Mouse (Mus musculus): ENCODE data around the gene Hephl1. TPM values are rescaled to one million over a fixed set of nuclear protein-coding genes. Genes with fewer than 3 reads are reported as not detected.

Hephl1 gene
- polyA plus RNA-seq, 1 experiment from 2014 or later = not detected

DNA sequence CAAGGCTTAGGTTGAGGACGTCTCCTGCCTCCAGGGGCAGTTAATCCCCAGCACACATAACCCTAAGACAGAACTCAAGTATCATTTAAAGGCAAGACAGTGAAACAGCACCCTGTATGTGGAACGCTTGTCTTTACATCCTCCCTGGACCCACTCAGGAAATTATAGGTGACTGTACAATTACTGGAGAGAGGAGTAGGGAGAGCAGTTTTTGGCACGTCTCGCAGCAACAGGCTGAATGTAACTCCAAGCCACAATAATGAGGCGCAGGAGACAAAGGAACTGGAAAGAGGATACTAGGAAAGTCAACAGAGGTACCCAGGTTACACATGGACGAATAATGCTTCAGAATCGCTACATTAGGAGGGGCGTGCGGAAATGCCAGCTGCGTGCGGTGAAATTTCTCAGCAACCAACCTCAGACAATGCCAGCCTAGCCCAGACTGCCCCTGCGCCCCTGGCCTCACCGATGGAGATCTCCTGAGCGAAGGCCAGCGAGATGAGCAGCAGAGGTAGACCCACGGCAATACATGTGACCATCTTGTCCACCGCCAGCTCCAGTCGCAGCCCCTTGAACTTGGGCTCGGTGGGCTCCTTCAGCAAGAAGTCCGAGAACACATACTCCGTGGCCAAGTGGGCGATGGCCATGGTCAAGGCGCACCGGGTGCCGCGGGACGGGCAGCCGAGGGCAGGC, 67.4 kb downstream of the Hephl1 start:
- Histone ChIP-seq H3K9me3 (replicated peaks) (no peaks in the 10 kb centered on the region), H3K27me3 (ENCODE audit: low read depth, poor library complexity, severe bottlenecking) (no peaks in the 10 kb centered on the region), H3K36me3 (peaks cover 24% of the 10 kb centered on the region), H3K4me1 (peaks cover 31% of the 10 kb centered on the region), H3K4me3 (peak overlapping the region; percentile 76), H3K27ac (replicated peaks) (peak overlapping the region; percentile 93)
- DNase-seq (ENCODE audit: low spot score) = peak; percentile 61
- 2% methylated on average over 28 of the region's 28 CpGs for WGBS

DNA sequence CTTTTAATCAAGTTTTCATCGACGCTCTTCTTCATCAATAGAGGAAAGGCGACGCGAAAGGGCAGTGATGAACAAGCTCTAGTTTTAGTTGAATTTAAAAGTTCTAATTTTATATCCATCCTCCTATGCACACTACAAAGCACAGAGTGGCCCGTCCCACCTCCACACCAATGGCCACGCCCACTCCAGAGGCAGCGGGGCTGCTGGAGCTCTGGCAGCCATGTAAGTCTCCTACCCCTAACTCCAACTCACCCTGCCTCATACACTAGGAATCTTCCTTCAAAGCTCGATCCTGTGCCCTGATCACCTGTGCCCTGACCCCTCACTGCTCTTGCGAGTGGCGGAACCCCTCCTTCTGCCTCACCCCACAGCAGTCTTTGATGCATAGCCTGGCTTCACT, 70.4 kb downstream of the Hephl1 start:
- H3K36me3 ChIP-seq = peaks cover 34% of the 10 kb centered on the region
- no peak for DNase-seq (ENCODE audit: low spot score)
- WGBS = 90% methylated on average over 11 of the region's 11 CpGs
- H3K4me1 ChIP-seq = peaks cover 45% of the 10 kb centered on the region
- H3K27me3 ChIP-seq (ENCODE audit: low read depth, poor library complexity, severe bottlenecking) = no peaks in the 10 kb centered on the region
- no peaks in the 10 kb centered on the region; the same call in 1 of the 2 replicates for H3K9me3 ChIP-seq (replicated peaks)
- no peak overlapping the region for H3K27ac ChIP-seq (replicated peaks)
- H3K4me3 ChIP-seq = no peak overlapping the region

DNA sequence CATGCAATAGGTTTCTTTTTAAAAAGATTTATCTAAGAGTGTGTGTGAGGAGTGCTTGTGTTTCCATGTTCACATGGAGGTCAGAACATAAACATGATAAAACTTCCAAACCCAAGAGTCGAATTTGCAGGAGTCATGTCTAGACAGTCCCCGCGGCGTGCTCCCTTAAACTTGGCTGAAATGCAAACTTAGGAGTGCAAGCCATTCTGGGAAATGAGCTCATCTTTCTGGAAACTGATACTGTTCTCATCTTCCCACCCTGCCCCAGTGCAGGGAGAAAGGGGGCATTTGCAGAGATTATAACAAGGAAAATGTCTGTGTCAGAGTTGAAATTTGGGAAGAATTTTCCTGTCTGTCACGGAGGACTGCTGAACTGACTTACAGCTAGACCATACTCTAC, 72.1 kb downstream of the Hephl1 start:
- H3K4me1 ChIP-seq = peaks cover 39% of the 10 kb centered on the region
- H3K9me3 ChIP-seq (replicated peaks) = no peaks in the 10 kb centered on the region; the same call in 1 of the 2 replicates
- H3K4me3 ChIP-seq = no peak overlapping the region
- H3K36me3 ChIP-seq = peaks cover 34% of the 10 kb centered on the region
- no peaks in the 10 kb centered on the region for H3K27me3 ChIP-seq (ENCODE audit: low read depth, poor library complexity, severe bottlenecking)
- no peak for DNase-seq (ENCODE audit: low spot score)
- 94% methylated on average over 5 of the region's 5 CpGs for WGBS
- H3K27ac ChIP-seq (replicated peaks) = no peak overlapping the region

DNA sequence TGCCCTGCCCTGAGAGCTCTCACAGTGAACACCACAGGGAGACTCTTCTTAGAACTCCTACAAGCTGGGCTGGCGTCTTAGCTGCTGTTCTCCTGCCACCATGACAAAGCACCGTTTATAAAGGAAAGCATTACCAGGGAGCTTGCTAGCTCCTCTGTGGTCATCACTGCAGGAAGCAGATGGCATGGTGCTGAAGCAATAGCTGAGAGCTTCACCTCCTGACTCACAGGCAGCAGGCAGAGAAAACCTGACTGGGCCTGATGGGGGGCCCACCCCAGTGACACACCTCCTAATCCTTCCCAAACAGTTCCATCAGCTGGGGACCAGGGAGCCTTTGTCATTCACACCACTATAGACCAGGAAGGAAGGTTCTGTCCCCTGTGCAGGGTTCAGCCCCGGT, 74.2 kb downstream of the Hephl1 start:
- Histone ChIP-seq H3K9me3 (replicated peaks) (no peaks in the 10 kb centered on the region; the same call in 1 of the 2 replicates), H3K4me3 (no peak overlapping the region), H3K36me3 (peaks cover 35% of the 10 kb centered on the region), H3K27me3 (ENCODE audit: low read depth, poor library complexity, severe bottlenecking) (no peaks in the 10 kb centered on the region), H3K4me1 (peaks cover 22% of the 10 kb centered on the region), H3K27ac (replicated peaks) (peak overlapping the region; percentile 35; the same call in 1 of the 2 replicates)
- DNase-seq (ENCODE audit: low spot score) = no peak
- 73% methylated on average over 3 of the region's 3 CpGs for WGBS

DNA sequence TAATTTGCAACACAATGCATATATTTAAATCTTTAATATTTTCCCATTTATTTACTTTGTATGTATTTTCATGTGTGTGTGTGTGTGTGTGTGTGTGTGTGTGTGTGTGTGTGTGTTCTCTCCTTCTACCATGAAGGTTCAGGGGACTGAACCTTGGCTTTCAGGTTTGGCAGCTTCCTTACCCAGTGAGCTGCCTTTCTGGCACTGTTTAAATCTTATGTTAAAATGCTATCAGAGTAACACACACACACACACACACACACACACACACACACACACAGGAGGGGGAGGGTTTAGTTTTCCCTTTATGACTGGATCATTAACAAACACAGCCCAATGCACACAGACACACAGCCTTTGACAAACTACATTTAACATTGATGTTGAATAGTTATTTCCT, 74.7 kb downstream of the Hephl1 start:
- no peak overlapping the region for H3K4me3 ChIP-seq
- no peaks in the 10 kb centered on the region; the same call in 1 of the 2 replicates for H3K9me3 ChIP-seq (replicated peaks)
- H3K4me1 ChIP-seq = peaks cover 22% of the 10 kb centered on the region
- no peak for DNase-seq (ENCODE audit: low spot score)
- H3K27me3 ChIP-seq (ENCODE audit: low read depth, poor library complexity, severe bottlenecking) = no peaks in the 10 kb centered on the region
- H3K36me3 ChIP-seq = peaks cover 38% of the 10 kb centered on the region
- peak overlapping the region; percentile 74; the same call in 1 of the 2 replicates for H3K27ac ChIP-seq (replicated peaks)

DNA sequence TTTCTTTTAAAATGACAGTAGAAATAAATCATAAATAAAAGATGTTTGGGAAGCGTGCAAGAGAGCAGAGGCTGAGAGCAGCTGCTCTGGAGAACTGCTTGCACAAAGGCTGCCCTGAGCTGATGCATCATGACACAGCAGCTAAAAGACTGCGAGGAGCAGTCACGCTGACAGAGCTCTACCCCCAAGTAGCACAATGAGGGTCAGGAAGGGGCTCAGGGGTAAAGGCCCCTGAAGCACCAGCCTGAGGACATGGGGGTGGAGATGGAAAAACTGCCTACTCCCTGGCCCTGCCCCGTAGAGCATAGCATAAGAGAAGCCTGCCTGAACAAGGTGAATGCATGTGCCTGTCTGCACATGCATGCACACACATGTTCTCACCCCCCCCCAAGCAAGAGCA, 75.1 kb downstream of the Hephl1 start:
- Histone ChIP-seq H3K4me3 (no peak overlapping the region), H3K36me3 (peaks cover 40% of the 10 kb centered on the region), H3K4me1 (peaks cover 22% of the 10 kb centered on the region), H3K27ac (replicated peaks) (peak overlapping the region; percentile 74), H3K9me3 (replicated peaks) (no peaks in the 10 kb centered on the region; the same call in 1 of the 2 replicates), H3K27me3 (ENCODE audit: low read depth, poor library complexity, severe bottlenecking) (no peaks in the 10 kb centered on the region)
- 42% methylated on average over 4 of the region's 4 CpGs for WGBS
- DNase-seq (ENCODE audit: low spot score) = peak; percentile 27

DNA sequence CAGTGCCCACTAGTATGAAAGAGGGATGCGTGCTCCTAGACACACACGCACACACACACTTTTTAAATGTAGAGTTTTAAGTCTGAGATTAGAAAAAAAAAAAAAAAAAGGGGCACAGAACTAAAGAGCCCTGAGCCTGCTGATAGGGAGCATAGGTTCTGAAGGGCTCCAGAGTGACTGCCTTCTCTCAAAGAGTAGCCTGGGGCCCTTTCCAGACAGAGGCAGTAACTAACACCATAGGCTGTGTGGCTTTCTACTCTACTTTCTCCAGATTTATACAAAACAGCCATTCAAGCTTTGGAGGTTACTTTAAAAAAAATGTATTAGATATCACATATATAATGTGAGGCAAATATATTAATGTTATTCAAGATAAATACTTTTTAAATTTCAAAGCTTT, 75.5 kb downstream of the Hephl1 start:
- H3K27ac ChIP-seq (replicated peaks) = peak overlapping the region; percentile 61; the same call in 1 of the 2 replicates
- no peaks in the 10 kb centered on the region for H3K27me3 ChIP-seq (ENCODE audit: low read depth, poor library complexity, severe bottlenecking)
- H3K36me3 ChIP-seq = peaks cover 40% of the 10 kb centered on the region
- H3K9me3 ChIP-seq (replicated peaks) = no peaks in the 10 kb centered on the region; the same call in 1 of the 2 replicates
- H3K4me3 ChIP-seq = no peak overlapping the region
- peaks cover 22% of the 10 kb centered on the region for H3K4me1 ChIP-seq
- WGBS = 93% methylated on average over 2 of the region's 2 CpGs
- DNase-seq (ENCODE audit: low spot score) = no peak

DNA sequence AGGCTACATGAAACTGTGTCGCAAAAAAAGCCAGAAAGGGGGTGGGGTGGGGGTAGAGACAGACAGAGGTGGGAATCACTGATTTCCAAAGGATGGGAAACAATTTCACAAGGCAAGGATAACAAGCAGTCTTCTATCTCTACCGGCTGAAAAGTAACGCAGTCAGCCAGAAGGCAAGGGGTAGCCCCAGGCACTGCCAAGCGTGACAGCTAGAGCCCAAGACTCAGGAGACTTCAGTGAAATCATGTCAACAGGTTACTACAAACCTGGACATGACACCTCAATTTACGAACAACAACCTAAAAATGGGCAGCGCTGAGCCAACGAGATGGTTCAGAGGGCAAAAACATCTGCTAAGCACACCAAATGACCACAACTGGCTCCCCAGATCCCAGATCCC, 75.9 kb downstream of the Hephl1 start:
- Histone ChIP-seq H3K9me3 (replicated peaks) (no peaks in the 10 kb centered on the region; the same call in 1 of the 2 replicates), H3K4me1 (peaks cover 22% of the 10 kb centered on the region), H3K4me3 (no peak overlapping the region), H3K36me3 (peaks cover 37% of the 10 kb centered on the region), H3K27ac (replicated peaks) (0 out of 2 replicates have a peak overlapping the region, but pooled peaks have one; percentile 61), H3K27me3 (ENCODE audit: low read depth, poor library complexity, severe bottlenecking) (no peaks in the 10 kb centered on the region)
- DNase-seq (ENCODE audit: low spot score) = no peak
- 88% methylated on average over 7 of the region's 7 CpGs for WGBS

DNA sequence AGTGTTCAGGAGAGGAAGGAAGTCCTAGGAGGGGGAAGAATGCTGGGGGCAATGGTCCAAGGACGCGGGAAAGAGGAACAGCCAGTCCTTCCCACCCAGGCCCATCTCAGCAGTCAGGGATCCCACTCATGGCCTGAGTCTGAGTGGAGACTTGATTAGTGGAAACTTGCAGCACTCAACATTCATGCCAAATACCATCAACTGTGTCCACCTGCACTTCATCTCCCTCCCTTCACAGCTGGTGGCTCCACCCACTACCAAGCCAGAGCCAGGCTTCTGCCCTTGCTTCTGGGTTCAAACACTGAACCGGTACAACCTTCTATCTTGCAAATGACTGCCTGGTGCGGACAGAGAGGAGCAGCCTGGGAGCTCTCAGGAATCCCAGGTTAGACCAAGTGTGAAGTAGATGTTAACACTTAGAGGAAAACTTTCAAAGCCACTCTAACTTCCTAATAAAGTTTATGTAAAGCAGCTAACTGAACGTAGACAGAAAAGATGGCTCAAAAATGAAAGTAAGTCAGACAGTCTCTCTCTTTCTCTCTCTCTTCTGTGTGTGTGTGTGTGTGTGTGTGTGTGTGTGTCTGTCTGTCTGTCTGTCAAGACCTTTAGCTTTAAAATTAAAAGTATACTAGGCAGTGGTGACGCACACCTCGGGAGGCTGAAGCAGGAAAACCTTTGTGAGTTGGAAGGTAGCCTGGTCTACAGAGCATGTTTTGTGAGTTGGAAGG, 77.2 kb downstream of the Hephl1 start:
- DNase-seq (ENCODE audit: low spot score) = no peak
- Histone ChIP-seq H3K4me1 (peaks cover 22% of the 10 kb centered on the region), H3K4me3 (no peak overlapping the region), H3K36me3 (peaks cover 28% of the 10 kb centered on the region), H3K27ac (replicated peaks) (no peak overlapping the region), H3K27me3 (ENCODE audit: low read depth, poor library complexity, severe bottlenecking) (no peaks in the 10 kb centered on the region), H3K9me3 (replicated peaks) (no peaks in the 10 kb centered on the region; the same call in 1 of the 2 replicates)
- WGBS = 88% methylated on average over 7 of the region's 7 CpGs

DNA sequence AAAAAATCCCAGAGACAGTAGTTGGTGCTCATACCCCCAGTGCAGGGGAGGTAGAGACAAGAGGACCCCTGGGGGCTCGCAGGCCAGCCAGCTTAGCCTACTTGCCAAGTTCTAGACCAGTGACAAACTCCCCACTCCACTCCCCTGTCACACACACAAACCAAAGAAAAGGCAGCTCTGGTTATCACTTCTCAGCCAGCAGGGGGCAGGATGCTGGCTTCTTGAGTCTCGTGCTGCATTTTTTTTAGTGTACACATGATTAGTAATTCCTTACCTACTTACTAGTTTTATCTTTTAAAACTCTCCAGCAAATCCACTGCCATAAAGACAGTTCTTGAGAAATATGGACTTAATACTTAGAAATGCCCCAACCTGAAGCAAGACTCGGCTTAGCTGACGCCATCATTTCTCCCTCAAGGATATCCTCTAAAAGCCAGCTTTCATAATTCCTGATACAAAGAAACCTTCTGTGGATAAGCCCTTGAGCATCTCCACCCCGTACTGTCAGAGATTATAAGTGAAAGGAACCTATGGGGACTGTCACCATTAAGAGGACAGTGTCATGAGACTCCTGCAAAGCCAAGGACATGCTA, 78.2 kb downstream of the Hephl1 start:
- Histone ChIP-seq H3K36me3 (peaks cover 23% of the 10 kb centered on the region), H3K27ac (replicated peaks) (no peak overlapping the region), H3K4me1 (peaks cover 22% of the 10 kb centered on the region), H3K9me3 (replicated peaks) (no peaks in the 10 kb centered on the region; the same call in 1 of the 2 replicates), H3K4me3 (no peak overlapping the region), H3K27me3 (ENCODE audit: low read depth, poor library complexity, severe bottlenecking) (no peaks in the 10 kb centered on the region)
- DNase-seq (ENCODE audit: low spot score) = no peak
- 71% methylated on average over 5 of the region's 5 CpGs for WGBS

DNA sequence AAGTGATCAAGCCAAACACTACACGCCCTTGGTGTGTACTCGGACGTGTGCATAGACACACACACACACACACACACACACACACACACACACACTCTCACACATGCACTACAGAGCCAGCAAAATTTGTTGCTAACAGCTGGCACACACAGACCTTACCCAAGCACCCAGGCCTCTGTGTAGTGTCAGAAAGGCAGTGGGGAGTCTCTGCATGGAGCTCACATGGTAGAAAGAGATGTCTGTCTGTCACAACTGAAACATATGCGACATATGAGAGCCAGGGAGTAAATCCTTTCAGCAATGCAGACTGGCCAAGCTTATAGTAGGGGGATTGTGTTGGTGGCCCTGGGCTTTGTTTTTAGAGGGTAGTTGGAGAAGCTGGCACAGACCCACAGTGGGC, 79.1 kb downstream of the Hephl1 start:
- peaks cover 19% of the 10 kb centered on the region for H3K36me3 ChIP-seq
- no peaks in the 10 kb centered on the region; the same call in 1 of the 2 replicates for H3K9me3 ChIP-seq (replicated peaks)
- H3K27me3 ChIP-seq (ENCODE audit: low read depth, poor library complexity, severe bottlenecking) = no peaks in the 10 kb centered on the region
- DNase-seq (ENCODE audit: low spot score) = no peak
- H3K4me3 ChIP-seq = no peak overlapping the region
- 90% methylated on average over 4 of the region's 4 CpGs for WGBS
- H3K27ac ChIP-seq (replicated peaks) = no peak overlapping the region
- H3K4me1 ChIP-seq = peaks cover 20% of the 10 kb centered on the region

DNA sequence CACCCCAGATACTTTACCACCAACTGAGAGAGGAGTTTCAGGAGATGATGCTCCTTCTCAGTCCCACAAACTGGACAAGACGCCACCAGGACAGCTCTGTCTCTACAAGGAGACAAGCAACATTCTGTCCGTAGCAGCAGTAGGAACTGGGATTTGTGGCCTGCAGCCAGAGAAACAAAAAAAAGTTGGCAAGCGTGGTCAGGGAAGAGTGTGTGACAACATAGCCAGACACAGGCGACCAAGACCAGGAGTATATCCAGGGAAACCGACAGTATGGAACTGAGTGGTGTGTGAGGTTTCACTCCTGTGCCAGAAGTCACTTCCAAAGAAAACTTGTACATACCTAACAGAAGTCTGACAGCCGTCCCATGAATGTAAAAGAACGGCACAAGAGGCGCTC, 81.1 kb downstream of the Hephl1 start:
- 86% methylated on average over 8 of the region's 8 CpGs for WGBS
- Histone ChIP-seq H3K27ac (replicated peaks) (no peak overlapping the region), H3K36me3 (peaks cover 32% of the 10 kb centered on the region), H3K4me3 (no peak overlapping the region), H3K27me3 (ENCODE audit: low read depth, poor library complexity, severe bottlenecking) (no peaks in the 10 kb centered on the region), H3K4me1 (peaks cover 4% of the 10 kb centered on the region; the same call in 1 of the 2 replicates), H3K9me3 (replicated peaks) (peaks cover 8% of the 10 kb centered on the region; the same call in 1 of the 2 replicates)
- DNase-seq (ENCODE audit: low spot score) = no peak
